17 mouse cellular contexts compared by ENCODE assay signal in the genomic region with DNA sequence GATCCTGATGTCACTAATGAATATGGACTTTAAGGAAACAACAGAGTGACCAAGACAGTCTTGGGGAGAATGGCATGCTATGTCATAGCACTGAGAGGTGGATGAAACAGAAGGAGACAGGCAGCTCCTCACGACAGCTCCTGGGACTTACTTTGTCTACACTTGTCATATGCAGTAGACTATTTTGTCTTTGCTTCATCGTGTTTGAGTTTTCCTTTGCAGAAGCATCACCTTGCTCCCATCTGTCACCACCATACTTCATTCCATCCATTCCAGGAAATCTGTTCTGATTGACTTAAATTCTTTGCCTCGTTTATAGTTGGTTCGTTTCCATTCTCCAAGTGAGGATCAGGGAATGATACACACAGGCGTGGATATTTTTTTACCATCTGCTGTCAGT.
"Had no signal": no experiment of that assay in that cellular context is flagged by ENCODE, and none has a peak within 500 bp of the region (broad histone marks: within the 10 kb centered on the region; RNA-seq: fewer than 3 reads in every experiment).

No protein-coding gene starts in this region.

- ATAC-seq: midbrain, embryonic 16.5 days had no signal

- H3K27me3 ChIP-seq: limb, embryonic 12.5 days; limb, embryonic 15.5 days; liver, embryonic 13.5 days; midbrain, embryonic 12.5 days; neural tube, embryonic 13.5 days had no signal

- H3K4me3 ChIP-seq: layer of hippocampus, adult 2 months; limb, embryonic 12.5 days; limb, embryonic 15.5 days; liver, embryonic 13.5 days; midbrain, embryonic 12.5 days; myocyte; neural tube, embryonic 13.5 days had no signal

- H3K4me1 ChIP-seq: limb, embryonic 12.5 days; limb, embryonic 15.5 days; midbrain, embryonic 12.5 days had no signal

- H3K4me2 ChIP-seq: limb, embryonic 12.5 days; limb, embryonic 15.5 days; liver, embryonic 13.5 days; midbrain, embryonic 12.5 days; neural tube, embryonic 13.5 days had no signal

- H3K36me3 ChIP-seq: limb, embryonic 12.5 days; limb, embryonic 15.5 days; liver, embryonic 13.5 days; midbrain, embryonic 12.5 days; neural tube, embryonic 13.5 days had no signal

- H3K9me3 ChIP-seq: limb, embryonic 15.5 days; liver, embryonic 13.5 days; midbrain, embryonic 12.5 days; neural tube, embryonic 13.5 days had no signal

- DNase-seq: kidney, adult 2 months; kidney, postnatal 25 days; liver, embryonic 13.5 days; lung, adult 2 months; lung, postnatal 14 days; lung, postnatal 4 days; thymus, adult 18-20 months; thymus, postnatal 14 days; thymus, postnatal 4 days had no signal

- H3K27ac ChIP-seq: kidney, postnatal 0 days; layer of hippocampus, adult 2 months; limb, embryonic 12.5 days; limb, embryonic 15.5 days; liver, embryonic 13.5 days; midbrain, embryonic 12.5 days; neural tube, embryonic 13.5 days had no signal

- H3K9ac ChIP-seq: limb, embryonic 12.5 days; limb, embryonic 15.5 days; liver, embryonic 13.5 days; midbrain, embryonic 12.5 days; neural tube, embryonic 13.5 days had no signal
